Mouse (Mus musculus): ENCODE data around the gene Cmc2.

GRCm38 (mm10) chr8:116942284-116943058 lies 21.2 kb upstream of the Cmc2 start:
- no peak for TF ChIP-seq CTCF (conservative IDR thresholded peaks at IDR 0.05; ENCODE audit: low read length)
- no peak for TF ChIP-seq NANOG (IDR thresholded peaks at IDR 0.05; ENCODE audit: borderline replicate concordance, low read length)
